Mouse (Mus musculus): ENCODE measurements around the gene Mafk. TPM values are rescaled to one million over a fixed set of nuclear protein-coding genes. Genes with fewer than 3 reads are reported as not detected.

Mafk gene
- polyA plus RNA-seq, 1 experiment, result 22.5 TPM

DNA sequence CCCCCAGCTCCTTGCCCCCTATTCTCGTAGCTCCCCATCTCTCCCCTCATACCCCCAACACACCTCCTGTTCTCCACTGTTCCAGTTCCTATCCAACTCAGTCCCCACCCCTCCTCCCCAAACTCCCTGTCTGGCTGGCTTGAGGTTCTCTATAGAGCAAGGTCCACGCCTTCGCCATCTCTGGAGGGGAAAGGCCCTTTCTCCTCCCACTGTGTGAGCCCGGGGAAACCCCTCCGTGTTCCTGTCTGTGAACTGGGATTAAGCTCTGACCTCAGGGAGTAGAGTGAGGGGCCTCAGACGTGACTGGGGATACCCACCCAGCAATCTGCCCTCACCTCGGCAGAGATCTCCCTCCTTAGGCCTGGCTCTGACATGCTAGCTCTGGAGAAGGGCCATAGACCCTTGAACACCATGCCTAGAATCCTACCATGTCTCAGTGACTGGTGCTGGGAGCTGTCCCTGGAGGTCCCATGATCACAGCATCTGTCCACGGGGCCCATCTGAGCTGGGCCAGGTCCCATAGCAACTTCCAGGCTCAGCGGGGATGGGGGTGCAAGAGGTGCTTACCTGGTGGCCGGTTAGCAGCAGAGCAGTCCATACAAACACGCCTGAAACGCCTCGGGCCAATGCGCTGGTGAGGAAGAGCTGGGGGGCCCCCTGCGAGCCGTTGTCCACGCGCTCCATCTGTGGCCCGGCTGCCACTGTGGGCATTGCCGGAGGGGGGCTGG, 21.2 kb downstream of the Mafk start:
- H3K4me3 ChIP-seq (replicated peaks), result peak overlapping the region; percentile 67
- peaks cover 63% of the 10 kb centered on the region for H3K36me3 ChIP-seq (ENCODE audit: control insufficient read depth)
- H3K27me3 ChIP-seq (ENCODE audit: control insufficient read depth), result peaks cover 6% of the 10 kb centered on the region; the same call in 1 of the 2 replicates
- peaks cover 16% of the 10 kb centered on the region for H3K9me3 ChIP-seq (ENCODE audit: control insufficient read depth, low read length)
- TF ChIP-seq TAL1 (IDR thresholded peaks at IDR 0.05; ENCODE audit: low read length), result no peak
- H3K4me1 ChIP-seq (ENCODE audit: control insufficient read depth), result peaks cover 95% of the 10 kb centered on the region

DNA sequence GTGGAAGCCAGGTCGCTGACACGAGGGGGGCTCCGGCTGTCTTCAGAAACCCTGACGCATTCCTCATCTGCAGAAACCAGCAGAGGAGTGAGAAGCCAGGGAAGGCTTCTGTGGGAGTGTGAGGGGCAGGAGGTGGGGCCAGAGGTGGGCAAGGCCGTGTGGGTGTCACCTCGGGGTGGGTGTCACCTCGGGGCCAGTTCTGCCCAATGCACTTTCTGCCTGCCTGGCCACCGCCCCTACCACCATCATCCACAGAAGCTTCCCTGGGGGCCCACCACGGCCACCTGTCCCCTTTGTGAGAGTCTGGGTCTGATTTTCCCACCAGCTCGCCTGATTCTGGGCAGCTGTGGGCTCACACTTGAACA, 21.8 kb downstream of the Mafk start:
- H3K27me3 ChIP-seq (ENCODE audit: control insufficient read depth), result peaks cover 4% of the 10 kb centered on the region; the same call in 1 of the 2 replicates
- H3K9me3 ChIP-seq (ENCODE audit: control insufficient read depth, low read length), result peaks cover 11% of the 10 kb centered on the region
- TF ChIP-seq GATA1 (IDR thresholded peaks at IDR 0.05; ENCODE audit: low read length), result no peak
- TF ChIP-seq TAL1 (IDR thresholded peaks at IDR 0.05; ENCODE audit: low read length), result no peak
- H3K36me3 ChIP-seq (ENCODE audit: control insufficient read depth), result peaks cover 63% of the 10 kb centered on the region
- peak overlapping the region; percentile 67 for H3K4me3 ChIP-seq (replicated peaks)
- H3K4me1 ChIP-seq (ENCODE audit: control insufficient read depth), result peaks cover 95% of the 10 kb centered on the region

DNA sequence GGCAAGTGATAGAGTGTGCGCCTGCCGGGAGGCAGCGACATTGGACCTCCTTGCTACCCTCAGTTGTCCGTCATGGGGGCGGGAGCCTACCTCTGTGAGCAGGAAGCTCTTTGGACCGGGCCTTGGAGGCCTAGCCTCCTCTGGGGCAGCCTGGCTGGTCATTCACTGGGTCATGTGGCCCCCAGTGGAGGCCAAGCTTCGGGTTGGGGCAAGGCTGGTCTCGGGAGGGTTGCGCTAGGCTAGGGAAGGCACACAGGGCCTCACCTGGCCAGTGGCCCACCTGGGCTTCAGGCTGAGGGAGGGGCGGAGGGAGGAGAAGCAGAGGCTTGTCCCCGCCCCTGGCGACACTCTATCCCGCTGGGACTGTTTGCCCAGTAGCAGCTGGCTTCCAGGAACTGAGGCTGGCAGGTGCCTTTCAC, 22.7 kb downstream of the Mafk start:
- TF ChIP-seq TAL1 (IDR thresholded peaks at IDR 0.05; ENCODE audit: low read length), result no peak
- no peak for TF ChIP-seq GATA1 (IDR thresholded peaks at IDR 0.05; ENCODE audit: low read length)
- peaks cover 97% of the 10 kb centered on the region for H3K4me1 ChIP-seq (ENCODE audit: control insufficient read depth)
- peaks cover 4% of the 10 kb centered on the region for H3K9me3 ChIP-seq (ENCODE audit: control insufficient read depth, low read length)
- H3K27me3 ChIP-seq (ENCODE audit: control insufficient read depth), result no peaks in the 10 kb centered on the region
- H3K36me3 ChIP-seq (ENCODE audit: control insufficient read depth), result peaks cover 59% of the 10 kb centered on the region
- peak overlapping the region; percentile 36 for H3K4me3 ChIP-seq (replicated peaks)

DNA sequence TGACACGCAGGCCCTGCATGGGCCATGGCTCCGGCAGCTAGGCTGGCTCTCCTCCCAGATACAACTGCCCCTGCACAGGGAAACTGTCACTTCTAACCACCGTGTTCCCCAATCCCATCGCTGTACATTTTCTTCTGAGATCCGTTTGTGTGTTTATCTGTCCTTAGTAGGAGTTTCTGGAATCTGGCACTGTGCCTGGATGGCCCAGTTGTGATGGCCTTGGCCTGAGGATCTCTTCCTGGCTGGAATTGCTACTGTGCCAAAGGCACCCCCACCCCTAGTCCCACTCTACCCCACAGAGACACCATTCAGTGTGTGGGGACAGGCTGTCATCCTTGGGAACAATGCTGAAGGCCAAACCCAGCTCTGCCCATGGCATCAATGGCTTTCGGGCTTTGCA, 24.7 kb downstream of the Mafk start:
- Histone ChIP-seq H3K27me3 (ENCODE audit: control insufficient read depth) (no peaks in the 10 kb centered on the region), H3K4me1 (ENCODE audit: control insufficient read depth) (peaks cover 97% of the 10 kb centered on the region), H3K9me3 (ENCODE audit: control insufficient read depth, low read length) (no peaks in the 10 kb centered on the region), H3K4me3 (replicated peaks) (no peak overlapping the region), H3K36me3 (ENCODE audit: control insufficient read depth) (peaks cover 61% of the 10 kb centered on the region)
- TF ChIP-seq TAL1 (IDR thresholded peaks at IDR 0.05; ENCODE audit: low read length), result no peak
- no peak for TF ChIP-seq GATA1 (IDR thresholded peaks at IDR 0.05; ENCODE audit: low read length)

GRCm38 (mm10) chr5:139816445-139816844, 25.1 kb downstream of the Mafk start:
- H3K36me3 ChIP-seq (ENCODE audit: control insufficient read depth), result peaks cover 61% of the 10 kb centered on the region
- H3K4me1 ChIP-seq (ENCODE audit: control insufficient read depth), result peaks cover 96% of the 10 kb centered on the region
- H3K27me3 ChIP-seq (ENCODE audit: control insufficient read depth), result no peaks in the 10 kb centered on the region
- H3K4me3 ChIP-seq (replicated peaks), result no peak overlapping the region
- H3K9me3 ChIP-seq (ENCODE audit: control insufficient read depth, low read length), result no peaks in the 10 kb centered on the region
- TF ChIP-seq TAL1 (IDR thresholded peaks at IDR 0.05; ENCODE audit: low read length), result no peak
- TF ChIP-seq GATA1 (IDR thresholded peaks at IDR 0.05; ENCODE audit: low read length), result no peak

GRCm38 (mm10) chr5:139817292-139817691, 26.0 kb downstream of the Mafk start:
- TF ChIP-seq GATA1 (IDR thresholded peaks at IDR 0.05; ENCODE audit: low read length) (no peak), TAL1 (IDR thresholded peaks at IDR 0.05; ENCODE audit: low read length) (no peak)
- Histone ChIP-seq H3K9me3 (ENCODE audit: control insufficient read depth, low read length) (no peaks in the 10 kb centered on the region), H3K27me3 (ENCODE audit: control insufficient read depth) (no peaks in the 10 kb centered on the region), H3K4me1 (ENCODE audit: control insufficient read depth) (peaks cover 96% of the 10 kb centered on the region), H3K36me3 (ENCODE audit: control insufficient read depth) (peaks cover 61% of the 10 kb centered on the region), H3K4me3 (replicated peaks) (no peak overlapping the region)

GRCm38 (mm10) chr5:139818056-139818455, 26.7 kb downstream of the Mafk start:
- Histone ChIP-seq H3K4me1 (ENCODE audit: control insufficient read depth) (peaks cover 96% of the 10 kb centered on the region), H3K27me3 (ENCODE audit: control insufficient read depth) (no peaks in the 10 kb centered on the region), H3K9me3 (ENCODE audit: control insufficient read depth, low read length) (no peaks in the 10 kb centered on the region), H3K36me3 (ENCODE audit: control insufficient read depth) (peaks cover 63% of the 10 kb centered on the region), H3K4me3 (replicated peaks) (peak overlapping the region; percentile 46)
- TF ChIP-seq GATA1 (IDR thresholded peaks at IDR 0.05; ENCODE audit: low read length) (no peak; the same call in 1 of the 2 replicates), TAL1 (IDR thresholded peaks at IDR 0.05; ENCODE audit: low read length) (peak; percentile 32; the same call in 1 of the 3 replicates)

GRCm38 (mm10) chr5:139818801-139819200, 27.5 kb downstream of the Mafk start:
- Histone ChIP-seq H3K4me1 (ENCODE audit: control insufficient read depth) (peaks cover 95% of the 10 kb centered on the region), H3K36me3 (ENCODE audit: control insufficient read depth) (peaks cover 70% of the 10 kb centered on the region)
- no peak for TF ChIP-seq GATA1 (IDR thresholded peaks at IDR 0.05; ENCODE audit: low read length)
- TF ChIP-seq TAL1 (IDR thresholded peaks at IDR 0.05; ENCODE audit: low read length), result no peak

GRCm38 (mm10) chr5:139819538-139820181, 28.3 kb downstream of the Mafk start, which contains the start of gene Tmem184a:
TSS of gene Tmem184a (minus strand) at chr5:139819917.
- no peak for TF ChIP-seq TAL1 (IDR thresholded peaks at IDR 0.05; ENCODE audit: low read length)
- no peak for TF ChIP-seq GATA1 (IDR thresholded peaks at IDR 0.05; ENCODE audit: low read length)
- Histone ChIP-seq H3K4me3 (replicated peaks) (peak within 1 kb of the TSS; percentile 46), H3K27me3 (ENCODE audit: control insufficient read depth) (no peaks in the 10 kb centered on the region), H3K4me1 (ENCODE audit: control insufficient read depth) (peaks cover 92% of the 10 kb centered on the region), H3K36me3 (ENCODE audit: control insufficient read depth) (peaks cover 76% of the 10 kb centered on the region), H3K9me3 (ENCODE audit: control insufficient read depth, low read length) (no peaks in the 10 kb centered on the region)

More at GRCm38 (mm10) chr5:139818801-139819200, 27.5 kb downstream of the Mafk start:
- Histone ChIP-seq H3K27me3 (ENCODE audit: control insufficient read depth) (no peaks in the 10 kb centered on the region), H3K9me3 (ENCODE audit: control insufficient read depth, low read length) (no peaks in the 10 kb centered on the region), H3K4me3 (replicated peaks) (peak overlapping the region; percentile 46)

Measured in erythroblast, embryonic 14.5 days (primary cell).